Mouse (Mus musculus) C2C12 (cell line): Measurements from ENCODE around the gene Pou6f1. TPM values are rescaled to one million over a fixed set of nuclear protein-coding genes. Genes with fewer than 3 reads are reported as not detected.

Experiments used
- H3K27me3 ChIP-seq: one replicate; pipeline ENCODE4 v1.6.1; 2011; ENCODE audit not compliant: control insufficient read depth, insufficient read depth, insufficient read length
- H3K36me3 ChIP-seq: one replicate; pipeline ENCODE4 v1.6.1; 2011; ENCODE audit not compliant: control insufficient read depth, insufficient read depth
- H3K4me3 ChIP-seq: one replicate; pipeline ENCODE4 v1.5.1; 2011; ENCODE audit warnings: mild to moderate bottlenecking, control low read depth; ENCODE audit not compliant: poor library complexity, insufficient read depth, severe bottlenecking
- H3K79me2 ChIP-seq: one replicate; pipeline ENCODE4 v1.6.1; 2011; ENCODE audit not compliant: control insufficient read depth, insufficient read depth
- H3K79me3 ChIP-seq: one replicate; pipeline ENCODE4 v1.6.1; 2011; ENCODE audit warnings: low read depth, control low read depth
- H3ac ChIP-seq: one replicate; pipeline ENCODE3; 2011; ENCODE audit warnings: low read depth; ENCODE audit not compliant: control insufficient read depth, insufficient read length
- CEBPB ChIP-seq: IDR thresholded peaks from one replicate; pipeline ENCODE4 v1.6.1; 2011; ENCODE audit warnings: low read depth, mild to moderate bottlenecking, control low read depth, moderate library complexity
- CTCF ChIP-seq: IDR thresholded peaks from one replicate; pipeline ENCODE4 v1.5.1; 2011; ENCODE audit not compliant: control insufficient read depth, insufficient read depth, insufficient read length
- FOSL1 ChIP-seq: IDR thresholded peaks from one replicate; pipeline ENCODE4 v1.8.0; 2011; ENCODE audit warnings: mild to moderate bottlenecking, low read length; ENCODE audit not compliant: poor library complexity, insufficient read depth, severe bottlenecking
- MAX ChIP-seq: IDR thresholded peaks from one replicate; pipeline ENCODE4 v1.6.1; 2011; ENCODE audit warnings: mild to moderate bottlenecking, control low read depth
- MYOD1 ChIP-seq: IDR thresholded peaks from one replicate; pipeline ENCODE4 v1.6.1; 2011; ENCODE audit warnings: low read depth; ENCODE audit not compliant: control insufficient read depth, insufficient read length
- MYOG ChIP-seq: IDR thresholded peaks from one replicate; pipeline ENCODE4 v1.6.1; 2011; ENCODE audit not compliant: control insufficient read depth, insufficient read length; ENCODE audit errors: extremely low read depth
- USF1 ChIP-seq: IDR thresholded peaks from one replicate; pipeline ENCODE4 v1.6.1; 2011; ENCODE audit warnings: low read depth, mild to moderate bottlenecking, control low read depth, moderate library complexity
- long read RNA-seq, 2 experiments: library from polyadenylated mRNA; unstranded; transcript quantifications; one replicate each; pipeline ENCODE4 v2.0.0; 2019 to 2020
- polyA plus RNA-seq: library from polyadenylated mRNA; unstranded; fragments of >200 nt; fragmentation: generic; extraction: Trizol; gene quantifications from one replicate; pipeline ENCODE4 v1.2.1, GENCODE M21; 2012; ENCODE audit warnings: missing spikeins

Gene Pou6f1
- polyA plus RNA-seq = 5.5 TPM
- long read RNA-seq, experiment 1, partial matches to known transcripts = 1 of 1 reads
- long read RNA-seq, experiment 1, other reads (novel, unspliced or antisense) = 0 of 1 reads
- long read RNA-seq, experiment 2, partial matches to known transcripts = 4 of 6 reads
- long read RNA-seq, experiment 2, other reads (novel, unspliced or antisense) = 1 of 6 reads

GRCm38 (mm10) chr15:100599276-100600046 is at the start of gene Pou6f1:
Pou6f1 (minus strand) TSS chr15:100599984.
- peak within 1 kb of the TSS; percentile 44 for H3K4me3 ChIP-seq
- TF ChIP-seq CEBPB (no peak), USF1 (no peak), MAX (no peak)
- no peaks in the 10 kb centered on the region for H3K36me3 ChIP-seq
- peak within 1 kb of the TSS; percentile 70 for H3ac ChIP-seq
- H3K27me3 ChIP-seq = peaks cover 4% of the 10 kb centered on the region
- no peaks in the 10 kb centered on the region for H3K79me3 ChIP-seq
- no peaks in the 10 kb centered on the region for H3K79me2 ChIP-seq

- H3K4me3 ChIP-seq = no peak overlapping the region
- H3K79me2 ChIP-seq = no peaks in the 10 kb centered on the region
- H3K36me3 ChIP-seq = no peaks in the 10 kb centered on the region
- TF ChIP-seq MYOG (no peak), FOSL1 (no peak), CTCF (no peak), USF1 (no peak), MYOD1 (no peak), MAX (no peak), CEBPB (no peak)
- H3K79me3 ChIP-seq = no peaks in the 10 kb centered on the region
- H3ac ChIP-seq = no peak overlapping the region
- peaks cover 23% of the 10 kb centered on the region for H3K27me3 ChIP-seq
Measured at GRCm38 (mm10) chr15:100646161-100646560, 46.4 kb upstream of the Pou6f1 start.

DNA sequence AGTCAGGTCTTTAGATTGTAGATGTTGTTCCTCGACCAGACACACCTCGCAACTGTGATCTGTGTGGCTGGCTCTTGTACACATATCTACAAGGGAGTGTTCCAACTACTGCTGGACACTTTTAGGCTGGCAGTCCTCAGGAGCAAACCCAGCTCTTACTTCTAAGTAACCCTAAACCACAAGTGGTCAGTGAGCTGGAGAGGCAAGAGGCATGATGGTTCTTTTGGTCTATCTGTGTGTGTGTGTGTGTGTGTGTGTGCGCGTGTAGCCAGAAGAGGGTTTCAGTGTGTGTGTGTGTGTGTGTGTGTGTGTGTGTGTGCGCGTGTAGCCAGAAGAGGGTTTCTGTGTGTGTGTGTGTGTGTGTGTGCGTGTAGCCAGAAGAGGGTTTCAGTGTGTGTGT is 42.7 kb upstream of the Pou6f1 start:
- Histone ChIP-seq H3K79me2 (no peaks in the 10 kb centered on the region), H3K36me3 (no peaks in the 10 kb centered on the region), H3K4me3 (no peak overlapping the region), H3K79me3 (no peaks in the 10 kb centered on the region), H3K27me3 (peaks cover 23% of the 10 kb centered on the region), H3ac (no peak overlapping the region)
- TF ChIP-seq CEBPB (no peak), MYOD1 (no peak), USF1 (no peak), FOSL1 (no peak), MAX (no peak), MYOG (no peak), CTCF (no peak)

GRCm38 (mm10) chr15:100641226-100641810 is 41.5 kb upstream of the Pou6f1 start:
- H3K27me3 ChIP-seq = peaks cover 33% of the 10 kb centered on the region
- TF ChIP-seq MYOG (no peak), MAX (no peak), CTCF (no peak), FOSL1 (no peak), USF1 (no peak), MYOD1 (no peak), CEBPB (no peak)

DNA sequence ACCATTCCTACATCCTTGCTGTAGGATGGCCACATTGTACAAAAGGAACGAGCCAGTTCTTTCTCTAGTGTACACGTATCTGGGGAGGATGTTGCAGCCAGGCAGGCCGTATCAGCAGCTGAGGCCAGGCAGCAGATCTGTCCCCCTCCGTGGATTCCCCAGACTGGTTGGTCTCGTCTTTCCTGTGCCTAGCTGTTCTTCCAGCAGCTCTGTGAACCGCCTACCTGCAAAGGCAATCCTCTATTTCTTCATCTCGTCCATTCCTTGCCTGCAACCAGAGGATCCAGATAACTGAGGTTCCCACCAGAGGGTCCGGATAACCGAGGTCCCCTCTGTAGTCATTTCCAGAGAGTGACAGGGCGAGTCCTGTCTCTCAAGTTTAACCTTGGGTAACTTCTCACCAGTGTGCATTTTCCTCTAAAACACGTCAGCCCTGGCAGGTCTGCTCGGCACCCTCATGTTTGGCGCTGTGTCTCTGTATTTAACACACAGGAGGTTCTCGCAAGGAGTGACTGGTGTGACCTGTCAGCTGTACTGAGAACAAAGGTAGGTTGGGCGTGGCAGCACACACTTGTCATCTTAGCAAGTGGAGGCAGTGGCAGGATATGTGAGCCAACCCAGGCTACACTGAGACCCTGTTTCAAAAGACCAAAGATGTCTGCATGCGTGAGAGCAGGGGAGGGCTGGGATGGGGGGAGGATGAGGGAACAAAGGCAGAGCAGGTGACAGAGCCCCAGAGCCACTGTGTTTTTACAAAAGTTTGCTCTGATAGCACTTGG is 40.4 kb upstream of the Pou6f1 start:
- Histone ChIP-seq H3K27me3 (peaks cover 39% of the 10 kb centered on the region), H3K79me2 (no peaks in the 10 kb centered on the region), H3K36me3 (no peaks in the 10 kb centered on the region), H3K4me3 (no peak overlapping the region), H3ac (no peak overlapping the region), H3K79me3 (no peaks in the 10 kb centered on the region)
- TF ChIP-seq USF1 = no peak
- TF ChIP-seq MYOD1 = no peak
- TF ChIP-seq MYOG = no peak
- no peak for TF ChIP-seq FOSL1
- no peak for TF ChIP-seq CTCF
- TF ChIP-seq CEBPB = no peak
- no peak for TF ChIP-seq MAX

More at GRCm38 (mm10) chr15:100641226-100641810, 41.5 kb upstream of the Pou6f1 start:
- Histone ChIP-seq H3K36me3 (no peaks in the 10 kb centered on the region), H3K79me2 (no peaks in the 10 kb centered on the region), H3K4me3 (no peak overlapping the region), H3K79me3 (no peaks in the 10 kb centered on the region), H3ac (no peak overlapping the region)
